Mouse (Mus musculus): ENCODE data around the gene Fuca1. TPM values are rescaled to one million over a fixed set of nuclear protein-coding genes. Genes with fewer than 3 reads are reported as not detected.
"Not testable (repeated sequence)": the region's sequence is repeated elsewhere in the genome, so short reads cannot be mapped to it uniquely, and the experiment has no call there.

Fuca1 gene
- polyA plus RNA-seq, 1 experiment from 2014 or later: 50.9 TPM

DNA sequence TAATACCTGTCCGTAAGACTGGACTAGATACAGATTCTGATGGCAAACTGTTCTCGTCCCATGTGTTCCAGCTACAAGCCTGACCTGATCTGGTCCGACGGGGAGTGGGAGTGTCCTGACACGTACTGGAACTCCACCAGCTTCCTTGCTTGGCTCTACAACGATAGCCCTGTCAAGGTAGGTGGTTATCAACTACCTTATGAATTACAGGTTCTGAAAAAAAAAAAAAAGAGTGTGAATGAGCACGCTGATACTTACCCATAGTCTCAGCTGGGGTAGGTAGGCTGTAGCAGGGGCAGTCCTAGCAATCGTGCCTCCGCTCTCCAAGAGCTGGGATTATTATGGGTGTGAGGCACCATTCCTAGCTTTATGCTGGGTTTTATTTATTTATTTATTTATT, 9.3 kb downstream of the Fuca1 start:
- H3K4me1 ChIP-seq: no peaks in the 10 kb centered on the region; the same call in 1 of the 2 replicates
- H3K36me3 ChIP-seq: peaks cover 25% of the 10 kb centered on the region
- WGBS: 93% methylated on average over 9 of the region's 9 CpGs
- no peak for ATAC-seq (replicated peaks)
- H3K27me3 ChIP-seq: no peaks in the 10 kb centered on the region
- no peak overlapping the region for H3K27ac ChIP-seq (replicated peaks)
- no peak overlapping the region for H3K9ac ChIP-seq (replicated peaks)
- H3K4me2 ChIP-seq (replicated peaks): no peak overlapping the region
- no peaks in the 10 kb centered on the region for H3K9me3 ChIP-seq
- H3K4me3 ChIP-seq: no peak overlapping the region

DNA sequence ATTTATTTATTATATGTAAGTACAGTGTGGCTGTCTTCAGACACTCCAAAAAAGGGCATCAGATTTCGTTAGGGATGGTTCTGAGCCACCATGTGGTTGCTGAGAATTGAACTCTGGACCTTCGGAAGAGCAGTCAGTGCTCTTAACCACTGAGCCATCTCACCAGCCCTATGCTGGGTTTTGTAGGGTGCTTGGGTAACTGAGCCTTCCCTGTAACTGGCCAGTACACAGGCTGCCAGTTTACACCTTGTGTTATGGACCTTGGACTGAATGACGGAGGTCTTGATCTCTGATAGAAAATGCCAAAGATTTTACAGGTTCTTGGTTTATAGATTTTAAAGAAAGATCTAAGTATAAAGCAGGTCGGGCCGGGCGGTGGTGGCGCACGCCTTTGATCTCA, 9.7 kb downstream of the Fuca1 start:
- Histone ChIP-seq H3K9me3 (no peaks in the 10 kb centered on the region), H3K27me3 (no peaks in the 10 kb centered on the region), H3K27ac (replicated peaks) (no peak overlapping the region), H3K36me3 (peaks cover 25% of the 10 kb centered on the region), H3K4me1 (no peaks in the 10 kb centered on the region; the same call in 1 of the 2 replicates), H3K4me2 (replicated peaks) (no peak overlapping the region), H3K9ac (replicated peaks) (no peak overlapping the region), H3K4me3 (no peak overlapping the region)
- 96% methylated on average over 8 of the region's 8 CpGs for WGBS
- no peak for ATAC-seq (replicated peaks)

DNA sequence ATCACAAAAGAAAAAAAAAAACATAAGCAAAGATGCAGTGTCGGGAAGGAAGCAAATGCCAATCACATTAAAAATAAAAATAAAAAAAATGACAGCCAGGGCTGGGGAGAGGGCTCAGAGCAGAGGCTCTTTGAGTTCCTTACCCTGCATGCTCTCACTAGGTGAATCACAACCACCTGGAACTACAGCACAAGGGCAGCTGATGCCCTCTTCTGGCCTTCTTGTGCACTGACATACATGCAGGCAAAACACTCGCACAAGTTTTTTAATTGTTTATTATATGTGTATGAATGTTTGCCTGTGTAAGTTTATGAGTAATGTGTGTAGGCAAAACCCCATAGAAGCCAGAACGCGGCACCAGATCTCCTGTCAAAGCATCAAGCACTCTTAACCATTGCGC, 11.3 kb downstream of the Fuca1 start:
- peaks cover 19% of the 10 kb centered on the region for H3K36me3 ChIP-seq
- ATAC-seq (replicated peaks): no peak
- H3K27me3 ChIP-seq: no peaks in the 10 kb centered on the region
- H3K9ac ChIP-seq (replicated peaks): no peak overlapping the region
- H3K9me3 ChIP-seq: no peaks in the 10 kb centered on the region
- no peaks in the 10 kb centered on the region for H3K4me1 ChIP-seq
- no peak overlapping the region for H3K4me2 ChIP-seq (replicated peaks)
- H3K27ac ChIP-seq (replicated peaks): no peak overlapping the region
- WGBS: 69% methylated on average over 5 of the region's 5 CpGs
- H3K4me3 ChIP-seq: no peak overlapping the region

DNA sequence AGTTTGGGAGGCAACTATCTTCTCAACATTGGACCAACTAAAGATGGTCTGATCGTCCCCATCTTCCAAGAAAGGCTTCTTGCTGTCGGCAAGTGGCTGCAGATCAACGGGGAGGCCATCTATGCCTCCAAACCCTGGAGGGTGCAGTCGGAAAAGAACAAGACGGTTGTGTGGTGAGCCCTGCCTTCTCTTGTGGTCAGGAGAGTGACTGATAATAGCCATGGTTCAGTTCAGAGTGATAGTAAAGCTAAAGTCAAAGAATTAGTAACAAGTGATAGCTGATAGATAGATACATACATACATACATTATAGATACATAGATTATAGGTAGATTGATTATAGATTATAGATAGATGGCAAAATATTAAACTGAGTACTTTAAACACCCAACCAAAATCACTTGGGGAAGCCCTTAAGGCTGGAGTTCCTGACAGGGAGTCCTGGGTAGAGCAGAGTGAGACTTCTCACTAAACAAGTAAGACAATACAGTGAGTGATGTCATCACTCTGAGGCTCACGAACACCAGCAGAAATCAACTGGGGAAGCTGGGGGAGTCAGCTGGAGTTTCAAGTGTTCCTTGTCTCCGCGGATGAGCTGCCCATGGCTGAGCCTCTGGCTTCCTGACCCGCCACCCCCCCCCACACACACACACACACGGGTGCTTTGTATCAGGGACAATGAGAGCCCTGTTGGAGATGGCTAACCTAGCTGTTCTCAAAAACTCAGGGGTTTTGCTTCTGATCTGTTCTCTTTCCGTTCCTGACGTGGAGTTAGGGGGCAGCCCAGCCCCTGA, 14.4 kb downstream of the Fuca1 start:
- Histone ChIP-seq H3K4me1 (no peaks in the 10 kb centered on the region), H3K4me2 (replicated peaks) (no peak overlapping the region), H3K4me3 (no peak overlapping the region), H3K9ac (replicated peaks) (no peak overlapping the region), H3K27ac (replicated peaks) (no peak overlapping the region), H3K9me3 (no peaks in the 10 kb centered on the region), H3K36me3 (peaks cover 23% of the 10 kb centered on the region), H3K27me3 (no peaks in the 10 kb centered on the region)
- WGBS: 47% methylated on average over 12 of the region's 12 CpGs
- ATAC-seq (replicated peaks): no peak

DNA sequence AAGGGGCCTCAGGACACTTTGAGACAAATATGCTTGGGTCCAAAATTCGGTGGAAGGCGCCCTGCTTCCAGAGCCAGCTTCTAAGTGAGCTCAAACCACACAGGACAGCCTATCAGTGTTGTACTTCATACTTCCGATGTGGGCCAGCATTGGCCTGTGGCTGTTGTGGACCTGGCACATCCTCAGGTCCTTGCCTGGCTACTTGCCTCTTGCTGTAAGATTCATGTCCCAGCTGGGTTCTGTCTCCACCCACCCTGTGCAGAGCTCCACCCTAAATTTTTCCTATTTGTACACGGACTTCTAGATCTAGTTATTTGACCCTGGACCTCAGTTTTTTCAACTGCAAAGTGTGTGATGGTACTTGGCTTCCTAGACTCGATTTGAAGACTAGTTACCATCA, 15.0 kb downstream of the Fuca1 start:
- H3K27me3 ChIP-seq: no peaks in the 10 kb centered on the region
- no peak overlapping the region for H3K9ac ChIP-seq (replicated peaks)
- no peaks in the 10 kb centered on the region for H3K4me1 ChIP-seq
- no peaks in the 10 kb centered on the region for H3K9me3 ChIP-seq
- H3K36me3 ChIP-seq: peaks cover 23% of the 10 kb centered on the region
- H3K4me3 ChIP-seq: no peak overlapping the region
- 66% methylated on average over 5 of the region's 5 CpGs for WGBS
- no peak overlapping the region for H3K4me2 ChIP-seq (replicated peaks)
- H3K27ac ChIP-seq (replicated peaks): no peak overlapping the region
- no peak for ATAC-seq (replicated peaks)

DNA sequence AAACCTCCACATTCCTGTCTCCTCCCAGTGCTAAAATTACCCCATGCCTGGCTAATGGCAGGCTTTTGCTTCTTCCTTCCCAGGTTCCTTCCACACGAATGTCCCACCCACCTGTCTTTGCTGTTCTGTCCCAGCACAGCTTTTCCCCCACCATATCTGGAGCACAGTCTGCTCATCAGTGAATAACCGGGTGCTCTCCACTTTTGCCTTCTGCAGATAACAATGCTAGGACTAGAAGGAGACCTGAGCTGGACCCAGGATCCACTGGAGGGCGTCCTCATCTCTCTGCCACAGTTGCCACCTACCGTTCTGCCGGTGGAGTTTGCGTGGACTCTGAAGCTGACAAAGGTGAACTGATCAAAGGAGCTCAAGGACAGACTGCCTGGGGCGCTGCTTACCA, 18.3 kb downstream of the Fuca1 start:
- peaks cover 17% of the 10 kb centered on the region for H3K36me3 ChIP-seq
- ATAC-seq (replicated peaks): no peak
- H3K9me3 ChIP-seq: no peaks in the 10 kb centered on the region
- no peak overlapping the region for H3K9ac ChIP-seq (replicated peaks)
- H3K27ac ChIP-seq (replicated peaks): no peak overlapping the region
- H3K4me2 ChIP-seq (replicated peaks): no peak overlapping the region
- H3K4me3 ChIP-seq: no peak overlapping the region
- no peaks in the 10 kb centered on the region for H3K27me3 ChIP-seq
- 81% methylated on average over 7 of the region's 7 CpGs for WGBS
- no peaks in the 10 kb centered on the region for H3K4me1 ChIP-seq

DNA sequence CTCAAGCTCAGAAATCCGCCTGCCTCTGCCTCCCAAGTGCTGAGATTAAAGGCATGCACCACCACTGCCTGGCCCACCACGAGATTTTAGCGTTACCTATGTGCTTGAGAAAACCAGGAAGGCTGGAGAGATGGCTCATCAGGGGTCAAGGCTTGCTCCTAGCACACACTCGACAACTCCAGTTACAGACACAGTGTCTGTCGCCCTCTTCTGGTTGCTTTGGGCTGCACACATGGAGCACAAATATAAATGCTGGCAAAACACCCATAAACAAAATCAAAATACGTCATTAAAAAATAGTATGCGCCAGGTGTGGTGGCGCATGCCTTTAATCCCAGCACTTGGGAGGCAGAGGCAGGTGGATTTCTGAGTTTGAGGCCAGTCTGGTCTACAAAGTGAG, 20.5 kb downstream of the Fuca1 start:
- peaks cover 12% of the 10 kb centered on the region; the same call in 1 of the 2 replicates for H3K36me3 ChIP-seq
- not testable (repeated sequence) for H3K27ac ChIP-seq (replicated peaks); H3K4me3 ChIP-seq; H3K4me1 ChIP-seq; H3K9ac ChIP-seq (replicated peaks); H3K4me2 ChIP-seq (replicated peaks); ATAC-seq (replicated peaks); H3K27me3 ChIP-seq; H3K9me3 ChIP-seq
- WGBS: 83% methylated on average over 8 of the region's 8 CpGs

DNA sequence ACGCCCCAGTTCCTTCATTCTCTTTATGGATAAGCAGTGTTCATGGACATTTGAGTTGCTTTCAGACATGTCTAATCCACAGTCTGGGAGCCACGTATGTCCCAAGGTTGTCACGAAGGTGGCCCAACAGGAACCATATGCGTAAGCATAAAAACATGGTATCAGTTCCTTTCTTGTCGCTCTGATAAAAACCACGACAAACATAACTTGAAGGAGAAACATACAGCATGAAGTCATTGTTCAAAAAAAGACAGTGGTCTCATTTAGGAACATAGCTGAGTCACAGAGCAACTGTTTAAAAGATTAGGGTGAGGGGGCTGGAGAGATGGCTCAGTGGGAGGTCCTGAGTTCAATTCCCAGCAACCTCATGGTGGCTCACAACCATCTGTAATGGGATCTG, 21.7 kb downstream of the Fuca1 start:
- no peak overlapping the region for H3K4me2 ChIP-seq (replicated peaks)
- no peak for ATAC-seq (replicated peaks)
- no peak overlapping the region for H3K27ac ChIP-seq (replicated peaks)
- H3K9ac ChIP-seq (replicated peaks): no peak overlapping the region
- H3K36me3 ChIP-seq: peaks cover 12% of the 10 kb centered on the region; the same call in 1 of the 2 replicates
- peaks cover 8% of the 10 kb centered on the region for H3K4me1 ChIP-seq
- H3K27me3 ChIP-seq: no peaks in the 10 kb centered on the region
- H3K9me3 ChIP-seq: no peaks in the 10 kb centered on the region
- WGBS: 91% methylated on average over 6 of the region's 6 CpGs
- no peak overlapping the region for H3K4me3 ChIP-seq

DNA sequence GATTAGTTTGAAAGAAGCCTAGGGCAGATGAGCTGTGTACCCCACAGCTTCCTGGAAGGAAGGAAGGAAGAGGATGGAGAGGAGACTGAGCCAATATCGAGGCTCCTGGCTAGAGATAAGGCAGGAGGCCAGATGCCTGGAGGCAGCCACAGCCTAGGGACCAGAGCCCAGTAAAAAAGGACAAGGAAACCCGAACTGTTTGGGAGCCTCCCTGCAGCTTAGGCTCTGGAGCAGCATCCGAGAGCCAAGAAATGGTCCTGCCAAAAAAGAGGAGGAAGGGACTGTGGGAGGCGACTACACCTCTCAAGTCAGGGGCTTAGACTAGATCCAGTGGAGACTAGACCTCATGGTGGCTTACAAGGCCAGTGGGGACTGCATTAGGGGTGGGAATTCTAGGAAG, 22.9 kb downstream of the Fuca1 start:
- Histone ChIP-seq H3K4me2 (replicated peaks) (no peak overlapping the region), H3K9me3 (no peaks in the 10 kb centered on the region), H3K4me3 (no peak overlapping the region), H3K36me3 (peaks cover 12% of the 10 kb centered on the region; the same call in 1 of the 2 replicates), H3K27ac (replicated peaks) (no peak overlapping the region), H3K4me1 (peaks cover 19% of the 10 kb centered on the region), H3K27me3 (no peaks in the 10 kb centered on the region), H3K9ac (replicated peaks) (0 out of 2 replicates have a peak overlapping the region, but pooled peaks have one; percentile 6)
- no peak for ATAC-seq (replicated peaks)
- WGBS: 52% methylated on average over 4 of the region's 4 CpGs

DNA sequence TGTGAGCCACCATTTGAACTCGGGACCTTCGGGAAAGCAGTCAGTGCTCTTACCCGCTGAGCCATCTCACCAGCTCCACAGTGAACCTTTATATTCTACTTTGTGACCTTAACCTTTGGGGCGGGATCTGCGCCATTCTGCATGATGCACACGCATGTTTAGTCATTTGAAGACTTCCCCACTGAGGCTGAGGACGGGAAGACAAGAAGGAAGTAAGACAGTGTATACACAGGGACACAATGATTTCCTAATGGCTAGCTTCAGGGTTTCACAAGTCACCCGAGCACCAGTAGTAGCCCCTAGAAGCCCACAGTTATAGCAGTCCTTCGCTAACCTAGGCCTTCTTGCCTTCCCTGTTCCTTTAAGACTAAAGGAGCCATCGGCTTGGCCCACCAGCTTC, 25.2 kb downstream of the Fuca1 start:
- H3K36me3 ChIP-seq: peaks cover 4% of the 10 kb centered on the region; the same call in 1 of the 2 replicates
- peak overlapping the region; percentile 79 for H3K27ac ChIP-seq (replicated peaks)
- H3K27me3 ChIP-seq: no peaks in the 10 kb centered on the region
- H3K9ac ChIP-seq (replicated peaks): peak overlapping the region; percentile 64
- WGBS: 71% methylated on average over 10 of the region's 10 CpGs
- H3K4me1 ChIP-seq: peaks cover 19% of the 10 kb centered on the region
- ATAC-seq (replicated peaks): peak; percentile 41
- H3K4me3 ChIP-seq: peak overlapping the region; percentile 54
- H3K9me3 ChIP-seq: no peaks in the 10 kb centered on the region
- peak overlapping the region; percentile 85 for H3K4me2 ChIP-seq (replicated peaks)

DNA sequence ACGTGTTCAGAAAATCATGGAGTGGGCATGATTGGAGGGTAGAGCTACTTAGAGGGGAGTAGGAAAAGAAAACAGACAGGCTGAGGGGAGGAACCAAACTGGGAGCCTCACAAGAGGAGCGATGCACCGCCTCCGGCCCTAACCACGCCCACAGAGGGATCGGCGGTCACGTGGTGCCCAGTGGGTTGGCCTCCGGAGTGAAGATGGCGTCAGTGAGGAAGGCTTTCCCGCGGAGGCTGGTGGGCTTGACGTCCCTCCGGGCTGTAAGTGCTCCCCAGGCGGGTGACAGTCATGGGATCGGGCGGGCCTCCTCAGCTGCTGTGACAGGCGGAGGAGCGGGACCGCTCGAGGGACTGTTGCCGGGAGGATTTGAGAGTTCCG, 25.7 kb downstream of the Fuca1 start, which contains the start of gene Hmgcl:
Gene Hmgcl (plus strand): TSS at position 171 of the 381 bp plus-strand sequence.
- peak; percentile 95 for ATAC-seq (replicated peaks)
- Histone ChIP-seq H3K9me3 (no peaks in the 10 kb centered on the region), H3K27ac (replicated peaks) (peak within 1 kb of the TSS; percentile 79)

DNA sequence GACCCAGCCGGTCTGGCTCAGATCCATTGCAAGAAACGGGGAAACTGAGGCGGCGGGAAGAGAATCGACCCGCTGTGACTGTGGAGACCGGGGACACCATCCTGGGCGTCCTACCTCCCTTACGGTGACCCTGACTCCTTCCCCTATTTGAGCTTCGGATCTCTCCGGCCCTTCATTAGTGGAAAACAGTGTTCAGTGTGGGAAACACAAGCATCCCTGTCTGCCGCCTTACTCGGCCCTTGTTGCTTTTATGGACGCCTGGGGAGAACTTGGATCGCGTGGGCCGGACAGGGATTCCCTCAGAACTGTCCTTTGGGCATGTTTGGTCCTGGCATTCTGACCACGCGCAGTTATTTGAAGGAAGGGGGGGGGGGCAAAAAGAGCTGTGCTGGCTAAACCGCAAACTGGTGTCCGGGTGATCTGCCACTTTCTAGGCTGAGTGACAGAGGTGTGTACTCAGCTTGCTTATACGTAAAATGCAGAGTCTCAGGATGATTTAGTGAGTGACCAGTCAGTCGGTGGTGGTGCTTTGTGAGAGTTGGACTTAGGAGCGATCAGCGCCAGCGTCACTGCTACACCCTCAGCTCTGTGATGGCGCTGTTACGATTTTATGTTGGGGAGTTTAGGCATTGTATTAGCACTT, 26.2 kb downstream of the Fuca1 start:
- Histone ChIP-seq H3K4me3 (peak overlapping the region; percentile 54), H3K9ac (replicated peaks) (peak overlapping the region; percentile 64), H3K36me3 (peaks cover 10% of the 10 kb centered on the region), H3K4me1 (peaks cover 19% of the 10 kb centered on the region), H3K27ac (replicated peaks) (peak overlapping the region; percentile 79), H3K27me3 (no peaks in the 10 kb centered on the region), H3K9me3 (no peaks in the 10 kb centered on the region), H3K4me2 (replicated peaks) (peak overlapping the region; percentile 85)
- ATAC-seq (replicated peaks): peak; percentile 24
- 2% methylated on average over 28 of the region's 28 CpGs for WGBS

More for the DNA sequence above, 25.7 kb downstream of the Fuca1 start, which contains the start of gene Hmgcl:
- Histone ChIP-seq H3K4me2 (replicated peaks) (peak within 1 kb of the TSS; percentile 85), H3K36me3 (peaks cover 5% of the 10 kb centered on the region), H3K4me3 (peak within 1 kb of the TSS; percentile 54), H3K4me1 (peaks cover 19% of the 10 kb centered on the region), H3K9ac (replicated peaks) (peak within 1 kb of the TSS; percentile 64), H3K27me3 (no peaks in the 10 kb centered on the region)
- WGBS: under 1% methylated on average over 23 of the region's 23 CpGs
